Mouse (Mus musculus) megakaryocyte progenitor cell, adult 5-6 weeks (primary cell): Measurements from ENCODE around the gene Uap1l1. TPM values are rescaled to one million over a fixed set of nuclear protein-coding genes. Genes with fewer than 3 reads are reported as not detected.

ENCODE experiments used
- ATAC-seq: replicated peaks from 2 replicates; pipeline ENCODE4 v1.8.0; 2016; ENCODE audit warnings: mild to moderate bottlenecking, moderate TSS enrichment, inconsistent platforms; ENCODE audit not compliant: poor library complexity
- total RNA-seq, 2 experiments: library from RNA; stranded (forward) in 1 of 2; stranded (reverse) in 1 of 2; fragments of 157-497, 149-512 nt in 1 of 2; fragments of 200-1000 nt in 1 of 2; gene quantifications; 2 replicates each; pipeline versions ENCODE4 v1.2.3 to v1.2.4; 2015 to 2017

The Uap1l1 gene
- total RNA-seq, 2 experiments from 2014 or later: 14.5 to 60.4 TPM

DNA sequence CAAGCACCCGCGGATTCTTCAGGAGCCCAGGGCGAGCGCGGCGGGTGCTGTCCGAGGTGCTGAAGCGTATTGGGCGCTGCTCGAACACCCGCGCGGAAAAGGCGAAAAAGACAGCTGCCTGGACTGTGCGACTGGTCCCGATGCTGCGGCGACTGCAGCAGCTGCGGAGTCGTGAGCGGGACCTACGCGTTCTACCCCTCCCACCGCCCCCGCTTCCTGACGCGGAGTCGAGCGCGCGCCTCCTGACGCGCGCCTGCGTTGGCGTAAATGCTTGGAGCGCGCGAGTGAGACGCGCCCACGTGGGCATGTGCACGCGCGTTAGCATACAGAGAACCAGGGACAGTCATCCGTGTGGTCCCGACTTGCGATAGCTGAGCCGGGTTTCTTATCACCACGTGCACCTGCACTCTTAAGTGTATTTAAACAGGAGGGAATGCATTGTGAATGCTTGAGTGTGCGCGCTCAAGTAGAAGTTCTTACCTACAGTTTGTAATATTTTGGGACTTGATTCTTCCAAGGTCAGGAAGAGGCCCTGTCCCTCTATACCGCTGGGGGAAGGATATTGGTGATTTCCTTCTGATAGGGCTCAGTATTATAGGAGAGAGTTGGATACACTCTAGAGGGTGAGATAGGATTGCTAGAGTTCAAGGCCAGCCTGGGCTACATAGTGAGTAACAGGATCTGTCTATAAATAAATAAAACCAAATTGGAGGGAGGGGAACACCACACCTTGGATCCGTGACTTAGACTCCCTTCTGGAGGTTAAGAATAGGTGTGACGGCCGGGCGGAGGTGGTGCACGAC is 46.3 kb downstream of the Uap1l1 start, which contains the start of gene Grin1:
Grin1 (minus strand) TSS at position 217 of the 803 bp plus-strand sequence.
- ATAC-seq: peak; percentile 91

DNA sequence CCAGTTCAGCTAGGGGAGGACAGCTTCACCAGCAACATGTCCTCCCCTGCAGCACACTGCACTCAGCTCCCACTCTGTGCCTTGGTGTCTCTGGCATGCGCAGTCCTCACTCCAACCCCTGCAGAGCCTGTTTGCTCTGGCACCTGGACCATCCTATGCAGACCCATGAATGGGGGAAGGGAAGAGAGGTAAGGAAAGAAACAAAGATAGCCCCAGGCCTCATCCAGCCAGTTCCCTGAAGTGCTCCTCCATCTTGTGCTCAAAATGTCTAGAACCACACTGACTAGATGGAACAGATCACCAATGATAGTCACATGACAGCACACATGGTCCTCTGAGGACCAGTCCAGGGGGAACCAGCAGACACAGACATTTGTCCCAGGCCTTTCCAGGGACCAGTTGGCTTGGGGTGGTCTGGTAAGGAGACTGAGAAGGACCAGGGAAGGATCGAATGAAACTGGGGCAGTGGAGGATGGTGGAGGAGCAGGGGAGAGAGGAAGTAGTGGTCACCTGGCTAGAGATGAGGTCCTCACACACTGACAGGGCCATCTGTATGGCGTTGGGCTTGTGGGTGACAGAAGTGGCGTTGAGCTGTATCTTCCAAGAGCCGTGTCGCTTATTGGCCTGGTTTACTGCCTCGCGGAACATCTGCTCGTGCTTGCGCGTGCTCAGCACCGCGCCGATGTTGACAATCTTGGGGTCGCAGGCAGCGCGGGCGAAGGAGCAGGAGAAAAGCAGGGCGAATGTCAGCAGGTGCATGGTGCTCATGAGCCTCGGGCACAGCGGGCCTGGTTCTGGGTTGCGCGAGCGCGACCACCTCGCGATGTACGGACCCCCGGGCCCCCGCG is 47.1 kb downstream of the Uap1l1 start:
- no peak; the same call in 1 of the 2 replicates for ATAC-seq

DNA sequence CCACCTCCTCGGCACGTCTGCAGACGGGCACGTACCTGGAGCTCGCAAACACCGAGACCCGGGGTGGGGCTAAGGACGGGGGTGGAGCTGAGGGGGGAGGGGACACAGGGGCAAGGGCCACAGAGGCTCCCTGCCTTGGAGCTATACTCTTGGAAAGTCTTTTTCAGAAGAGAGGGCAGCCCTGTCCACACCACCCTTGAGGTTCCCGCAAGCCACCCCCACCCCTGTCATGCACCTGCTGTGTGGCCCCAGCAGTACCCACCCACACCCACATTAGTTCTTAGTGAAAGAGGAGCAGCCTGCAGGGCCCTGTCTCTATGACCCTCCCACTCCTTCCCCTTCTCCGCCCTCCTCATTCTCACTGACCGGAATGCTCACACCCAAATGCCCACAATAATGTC is 54.0 kb downstream of the Uap1l1 start:
- ATAC-seq: no peak

DNA sequence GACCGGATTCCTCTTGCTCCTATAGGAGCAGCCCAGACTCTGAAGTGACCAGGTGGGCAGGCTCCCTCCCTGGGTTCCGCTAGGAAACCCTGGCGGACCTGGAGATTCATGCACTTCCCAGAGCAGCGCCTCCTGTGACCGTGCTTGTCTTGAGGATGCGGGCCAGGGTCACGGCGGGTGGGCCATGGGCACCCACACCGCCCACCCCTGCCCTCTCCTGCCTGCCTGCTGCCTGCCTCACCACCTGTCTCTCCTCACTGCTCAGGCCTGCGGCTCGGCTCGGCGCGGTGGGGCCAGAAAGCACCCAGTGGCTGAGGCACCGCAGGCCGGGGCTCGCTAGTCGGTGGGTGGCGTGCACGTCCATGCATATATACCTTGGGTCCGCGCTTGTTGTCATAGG is 54.5 kb downstream of the Uap1l1 start:
- no peak for ATAC-seq

DNA sequence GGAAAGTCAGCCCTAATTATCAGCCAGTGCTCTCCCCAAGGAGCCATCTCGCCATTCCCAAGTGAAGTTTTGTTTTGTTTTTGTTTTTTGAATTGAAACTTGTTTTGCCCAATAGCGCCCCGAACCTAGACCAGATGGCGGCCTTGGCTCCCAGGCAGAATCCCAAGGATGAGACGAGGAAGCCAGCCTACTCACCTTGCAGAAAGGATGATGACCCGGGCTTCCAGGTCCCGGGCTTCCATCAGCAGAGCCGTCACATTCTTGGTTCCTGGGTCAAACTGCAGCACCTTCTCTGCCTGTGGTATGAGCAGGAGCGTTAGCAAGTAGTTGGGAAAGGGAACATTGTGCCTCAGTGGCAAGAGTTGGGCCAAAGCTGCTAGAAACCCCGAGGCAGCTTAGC is 55.3 kb downstream of the Uap1l1 start:
- no peak for ATAC-seq

Other genes starting within 250 kb of the Uap1l1 start
Only the 30 nearest of the 37 such genes appear.
- 11.4 and 12.5 TPM in 2 replicates for gene Tor4a, start 168.8 kb downstream of the Uap1l1 start, total RNA-seq (2015)
- gene Tor4a, start 168.8 kb downstream of the Uap1l1 start, total RNA-seq (2017): 16.1 and 17.6 TPM in 2 replicates
- 23.7 and 28.9 TPM in 2 replicates for gene Nelfb, start 154.2 kb downstream of the Uap1l1 start, total RNA-seq (2015)
- gene Nelfb, start 154.2 kb downstream of the Uap1l1 start, total RNA-seq (2017): 35.8 and 38.7 TPM in 2 replicates
- gene Stpg3, start 151.0 kb downstream of the Uap1l1 start, total RNA-seq (2015): 0.30 TPM in 1 of 2 replicates, not detected in the other
- 0.54 TPM in 1 of 2 replicates, not detected in the other for gene Stpg3, start 151.0 kb downstream of the Uap1l1 start, total RNA-seq (2017)
- not detected in 2 replicates for gene Fam166a, start 146.9 kb downstream of the Uap1l1 start, total RNA-seq (2015)
- gene Fam166a, start 146.9 kb downstream of the Uap1l1 start, total RNA-seq (2017): not detected in 2 replicates
- gene Tubb4b, start 141.0 kb downstream of the Uap1l1 start, total RNA-seq (2015): 435 and 440 TPM in 2 replicates
- gene Tubb4b, start 141.0 kb downstream of the Uap1l1 start, total RNA-seq (2017): 571 and 580 TPM in 2 replicates
- not detected in 2 replicates for gene Slc34a3, start 131.3 kb downstream of the Uap1l1 start, total RNA-seq (2015)
- gene Slc34a3, start 131.3 kb downstream of the Uap1l1 start, total RNA-seq (2017): not detected in 2 replicates
- gene Rnf224, start 128.9 kb downstream of the Uap1l1 start, total RNA-seq (2015): not detected in 2 replicates
- 0.25 TPM in 1 of 2 replicates, not detected in the other for gene Rnf224, start 128.9 kb downstream of the Uap1l1 start, total RNA-seq (2017)
- gene Rnf208, start 123.4 kb downstream of the Uap1l1 start, total RNA-seq (2015): 0.69 TPM in 1 of 2 replicates, not detected in the other
- 0.29 TPM in 1 of 2 replicates, not detected in the other for gene Rnf208, start 123.4 kb downstream of the Uap1l1 start, total RNA-seq (2017)
- gene Cysrt1, start 123.2 kb downstream of the Uap1l1 start, total RNA-seq (2015): not detected in 2 replicates
- gene Cysrt1, start 123.2 kb downstream of the Uap1l1 start, total RNA-seq (2017): not detected in 2 replicates
- gene AL732309.1, start 118.8 kb downstream of the Uap1l1 start, total RNA-seq (2015): 3.9 and 5.0 TPM in 2 replicates
- gene AL732309.1, start 118.8 kb downstream of the Uap1l1 start, total RNA-seq (2017): 3.2 and 3.8 TPM in 2 replicates
- gene Tmem203, start 110.2 kb downstream of the Uap1l1 start, total RNA-seq (2015): 11.4 and 12.8 TPM in 2 replicates
- gene Tmem203, start 110.2 kb downstream of the Uap1l1 start, total RNA-seq (2017): 9.6 and 9.8 TPM in 2 replicates
- 7.9 and 13.3 TPM in 2 replicates for gene Tprn, start 103.1 kb downstream of the Uap1l1 start, total RNA-seq (2015)
- 7.6 and 9.2 TPM in 2 replicates for gene Tprn, start 103.1 kb downstream of the Uap1l1 start, total RNA-seq (2017)
- gene Ssna1, start 93.2 kb downstream of the Uap1l1 start, total RNA-seq (2015): 136 and 148 TPM in 2 replicates
- 71.3 and 92.7 TPM in 2 replicates for gene Ssna1, start 93.2 kb downstream of the Uap1l1 start, total RNA-seq (2017)
- 28.3 and 34.4 TPM in 2 replicates for gene Anapc2, start 93.2 kb downstream of the Uap1l1 start, total RNA-seq (2015)
- gene Anapc2, start 93.2 kb downstream of the Uap1l1 start, total RNA-seq (2017): 36.5 and 42.4 TPM in 2 replicates
- not detected in 2 replicates for gene Tmem210, start 77.5 kb downstream of the Uap1l1 start, total RNA-seq (2015)
- gene Tmem210, start 77.5 kb downstream of the Uap1l1 start, total RNA-seq (2017): not detected in 2 replicates
- not detected in 2 replicates for gene Lrrc26, start 75.8 kb downstream of the Uap1l1 start, total RNA-seq (2015)
- not detected in 2 replicates for gene Lrrc26, start 75.8 kb downstream of the Uap1l1 start, total RNA-seq (2017)
- gene Grin1, start 46.5 kb downstream of the Uap1l1 start, total RNA-seq (2015): not detected in 2 replicates
- not detected in 2 replicates for gene Grin1, start 46.5 kb downstream of the Uap1l1 start, total RNA-seq (2017)
- gene Man1b1, start 33.3 kb downstream of the Uap1l1 start, total RNA-seq (2015): 19.1 and 23.4 TPM in 2 replicates
- 42.5 and 52.1 TPM in 2 replicates for gene Man1b1, start 33.3 kb downstream of the Uap1l1 start, total RNA-seq (2017)
- gene Dpp7, start 9.3 kb downstream of the Uap1l1 start, total RNA-seq (2015): 15.8 and 16.3 TPM in 2 replicates
- 19.1 and 32.9 TPM in 2 replicates for gene Dpp7, start 9.3 kb downstream of the Uap1l1 start, total RNA-seq (2017)
- gene Sapcd2, start 6.6 kb upstream of the Uap1l1 start, total RNA-seq (2015): 6.0 and 10.8 TPM in 2 replicates
- gene Sapcd2, start 6.6 kb upstream of the Uap1l1 start, total RNA-seq (2017): 5.8 and 6.7 TPM in 2 replicates
- gene Entpd2, start 30.2 kb upstream of the Uap1l1 start, total RNA-seq (2015): not detected in 2 replicates
- gene Entpd2, start 30.2 kb upstream of the Uap1l1 start, total RNA-seq (2017): not detected in 2 replicates
- 1.5 TPM in 1 of 2 replicates, not detected in the other for gene Npdc1, start 33.7 kb upstream of the Uap1l1 start, total RNA-seq (2015)
- 0.27 TPM in 1 of 2 replicates, not detected in the other for gene Npdc1, start 33.7 kb upstream of the Uap1l1 start, total RNA-seq (2017)
- gene Fut7, start 57.6 kb upstream of the Uap1l1 start, total RNA-seq (2015): 11.1 and 12.5 TPM in 2 replicates
- 21.4 and 24.2 TPM in 2 replicates for gene Fut7, start 57.6 kb upstream of the Uap1l1 start, total RNA-seq (2017)
- 66.7 and 70.5 TPM in 2 replicates for gene Abca2, start 63.0 kb upstream of the Uap1l1 start, total RNA-seq (2015)
- gene Abca2, start 63.0 kb upstream of the Uap1l1 start, total RNA-seq (2017): 26.9 and 29.5 TPM in 2 replicates
- gene Clic3, start 91.2 kb upstream of the Uap1l1 start, total RNA-seq (2015): not detected in 2 replicates
- 0.27 TPM in 1 of 2 replicates, not detected in the other for gene Clic3, start 91.2 kb upstream of the Uap1l1 start, total RNA-seq (2017)
- 32.8 and 40.9 TPM in 2 replicates for gene Paxx, start 95.4 kb upstream of the Uap1l1 start, total RNA-seq (2015)
- gene Paxx, start 95.4 kb upstream of the Uap1l1 start, total RNA-seq (2017): 15.3 and 21.3 TPM in 2 replicates
- gene Ptgds, start 104.4 kb upstream of the Uap1l1 start, total RNA-seq (2015): 0.42 TPM in 1 of 2 replicates, not detected in the other
- not detected in 2 replicates for gene Ptgds, start 104.4 kb upstream of the Uap1l1 start, total RNA-seq (2017)
- gene Lcn12, start 128.2 kb upstream of the Uap1l1 start, total RNA-seq (2015): 0.27 TPM in 1 of 2 replicates, not detected in the other
- gene Lcn12, start 128.2 kb upstream of the Uap1l1 start, total RNA-seq (2017): not detected in 2 replicates
- gene Fbxw5, start 135.1 kb upstream of the Uap1l1 start, total RNA-seq (2015): 27.1 and 27.6 TPM in 2 replicates
- gene Fbxw5, start 135.1 kb upstream of the Uap1l1 start, total RNA-seq (2017): 25.1 and 27.4 TPM in 2 replicates
- 2.6 and 5.6 TPM in 2 replicates for gene C8g, start 136.0 kb upstream of the Uap1l1 start, total RNA-seq (2015)
- gene C8g, start 136.0 kb upstream of the Uap1l1 start, total RNA-seq (2017): 0.81 and 3.8 TPM in 2 replicates